Mouse (Mus musculus) brown adipose tissue, adult 24 weeks (tissue): ENCODE measurements around the gene Nlgn2. TPM values are rescaled to one million over a fixed set of nuclear protein-coding genes. Genes with fewer than 3 reads are reported as not detected.
A peak's percentile ranks its signal among the peaks of the same experiment; 100 is the strongest.

Experiments
- H3K27ac ChIP-seq: fragments of 200-500 bp; replicated peaks from 2 replicates; pipeline ENCODE4 v1.5.1; 2012; ENCODE audit warnings: low read depth, mild to moderate bottlenecking, low read length
- H3K4me1 ChIP-seq: fragments of 200-500 bp; 2 replicates; pipeline ENCODE4 v1.6.1; 2012; ENCODE audit warnings: low read length, mixed read lengths; ENCODE audit not compliant: control insufficient read depth, insufficient read depth, insufficient read length
- H3K4me3 ChIP-seq: fragments of 200-500 bp; 2 replicates; pipeline ENCODE4 v1.5.1; 2012; ENCODE audit warnings: low read depth, mild to moderate bottlenecking, low read length, moderate library complexity; ENCODE audit not compliant: insufficient read depth
- polyA plus RNA-seq: library from polyadenylated mRNA; stranded (reverse); fragments of >200 nt; gene quantifications from 2 replicates; pipeline ENCODE4 v1.2.4, GENCODE M21; 2012; ENCODE audit not compliant: missing spikeins, insufficient read depth, insufficient read length

Gene Nlgn2
- polyA plus RNA-seq, 1 experiment: 1.8 TPM

GRCm38 (mm10) chr11:69848021-69848420 lies 10.4 kb upstream of the Nlgn2 start:
- Histone ChIP-seq H3K4me3 (peak overlapping the region; percentile 90), H3K27ac (no peak overlapping the region), H3K4me1 (peaks cover 11% of the 10 kb centered on the region)

GRCm38 (mm10) chr11:69846738-69847688 lies 9.4 kb upstream of the Nlgn2 start:
- H3K4me3 ChIP-seq: peak overlapping the region; percentile 90
- peaks cover 11% of the 10 kb centered on the region for H3K4me1 ChIP-seq
- peak overlapping the region; percentile 88 for H3K27ac ChIP-seq

- Histone ChIP-seq H3K4me3 (peak within 1 kb of the TSS; percentile 90), H3K4me1 (peaks cover 11% of the 10 kb centered on the region), H3K27ac (peak within 1 kb of the TSS; percentile 88)
These were observed 8.7 kb upstream of the Nlgn2 start, which contains the start of gene Plscr3 for GRCm38 (mm10) chr11:69846198-69846680. Plscr3 (plus strand) TSS chr11:69846376.

GRCm38 (mm10) chr11:69838714-69839104 lies 1.1 kb upstream of the Nlgn2 start:
- Histone ChIP-seq H3K27ac (peak overlapping the region; percentile 76), H3K4me1 (no peaks in the 10 kb centered on the region), H3K4me3 (peak overlapping the region; percentile 79)

GRCm38 (mm10) chr11:69837952-69838713 lies 549 bp upstream of the Nlgn2 start, which contains the start of gene Tmem256:
Tmem256 (plus strand) TSS chr11:69838514.
- Histone ChIP-seq H3K27ac (peak within 1 kb of the TSS; percentile 76), H3K4me1 (no peaks in the 10 kb centered on the region), H3K4me3 (peak within 1 kb of the TSS; percentile 79)

GRCm38 (mm10) chr11:69836703-69837576 lies 644 bp downstream of the Nlgn2 start:
- Histone ChIP-seq H3K27ac (no peak overlapping the region), H3K4me3 (peak overlapping the region; percentile 64), H3K4me1 (no peaks in the 10 kb centered on the region)

- H3K4me3 ChIP-seq: no peak overlapping the region
- no peaks in the 10 kb centered on the region for H3K4me1 ChIP-seq
- H3K27ac ChIP-seq: no peak overlapping the region
These were observed 1.6 kb downstream of the Nlgn2 start for GRCm38 (mm10) chr11:69835966-69836335.

- no peaks in the 10 kb centered on the region for H3K4me1 ChIP-seq
- no peak overlapping the region for H3K4me3 ChIP-seq
- no peak overlapping the region for H3K27ac ChIP-seq
These were observed 2.1 kb downstream of the Nlgn2 start for GRCm38 (mm10) chr11:69835326-69835965.

- no peak overlapping the region for H3K27ac ChIP-seq
- no peaks in the 10 kb centered on the region for H3K4me1 ChIP-seq
- H3K4me3 ChIP-seq: no peak overlapping the region
These were observed 3.5 kb downstream of the Nlgn2 start for GRCm38 (mm10) chr11:69834001-69834549.

- no peak overlapping the region for H3K27ac ChIP-seq
- H3K4me3 ChIP-seq: no peak overlapping the region
These were observed 4.0 kb downstream of the Nlgn2 start for GRCm38 (mm10) chr11:69833554-69833953.

GRCm38 (mm10) chr11:69828832-69829231 lies 8.8 kb downstream of the Nlgn2 start:
- no peaks in the 10 kb centered on the region for H3K4me1 ChIP-seq
- no peak overlapping the region for H3K27ac ChIP-seq
- H3K4me3 ChIP-seq: no peak overlapping the region

More at GRCm38 (mm10) chr11:69833554-69833953, 4.0 kb downstream of the Nlgn2 start:
- H3K4me1 ChIP-seq: no peaks in the 10 kb centered on the region

- H3K27ac ChIP-seq: no peak overlapping the region
- no peaks in the 10 kb centered on the region for H3K4me1 ChIP-seq
- H3K4me3 ChIP-seq: no peak overlapping the region
These were observed 14.1 kb downstream of the Nlgn2 start for GRCm38 (mm10) chr11:69823456-69823855.

- Histone ChIP-seq H3K4me1 (no peaks in the 10 kb centered on the region), H3K27ac (no peak within 1 kb of the TSS), H3K4me3 (no peak within 1 kb of the TSS)
These were observed 15.5 kb downstream of the Nlgn2 start, which contains the start of gene Spem1 for GRCm38 (mm10) chr11:69822080-69822479. Spem1 (minus strand) TSS chr11:69822180.

- Histone ChIP-seq H3K4me1 (no peaks in the 10 kb centered on the region), H3K4me3 (no peak overlapping the region), H3K27ac (no peak overlapping the region)
These were observed 18.7 kb downstream of the Nlgn2 start for GRCm38 (mm10) chr11:69818871-69819270.
